Mouse (Mus musculus): Measurements from ENCODE around the gene Elk3.

Elk3 gene

DNA sequence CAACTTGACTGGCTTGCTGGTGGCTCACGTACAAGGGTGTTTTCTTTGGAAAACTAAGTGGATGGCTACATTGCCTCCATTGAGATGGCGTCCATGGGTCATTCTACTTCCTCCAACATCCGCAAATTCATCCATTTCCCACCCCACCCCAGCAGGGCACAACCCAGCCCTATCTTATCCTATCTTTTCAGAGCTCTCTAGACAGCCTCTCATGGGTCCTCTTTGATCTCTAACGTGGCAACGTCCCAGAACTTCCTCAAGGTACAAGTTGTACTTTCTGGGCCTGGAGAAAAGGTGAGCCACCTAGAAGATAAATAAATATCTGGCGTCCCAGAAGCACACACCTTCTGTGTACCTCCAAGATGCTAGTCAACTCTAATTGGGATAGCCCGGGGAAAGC is 17.3 kb downstream of the Elk3 start:
- no peak for DNase-seq (ENCODE audit: low read depth)

DNA sequence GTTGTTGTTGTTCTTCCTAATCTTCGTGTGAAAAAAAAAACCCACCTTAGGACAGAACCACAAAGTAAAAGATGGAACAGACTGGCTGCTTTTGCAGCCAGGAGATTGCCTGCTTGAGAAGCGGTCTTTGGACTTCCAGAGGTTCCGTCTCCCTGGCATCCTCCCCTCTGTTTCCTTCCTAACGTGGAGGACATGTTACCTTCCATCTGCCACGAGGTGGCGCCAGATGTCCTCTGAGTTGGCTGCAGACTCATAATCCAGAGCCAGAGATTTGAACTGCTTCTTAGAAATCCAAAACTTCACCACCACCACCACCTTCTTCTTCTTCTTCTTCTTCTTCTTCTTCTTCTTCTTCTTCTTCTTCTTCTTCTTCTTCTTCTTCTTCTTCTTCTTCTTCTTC is 19.1 kb downstream of the Elk3 start:
- DNase-seq (ENCODE audit: low read depth): peak; percentile 86

DNA sequence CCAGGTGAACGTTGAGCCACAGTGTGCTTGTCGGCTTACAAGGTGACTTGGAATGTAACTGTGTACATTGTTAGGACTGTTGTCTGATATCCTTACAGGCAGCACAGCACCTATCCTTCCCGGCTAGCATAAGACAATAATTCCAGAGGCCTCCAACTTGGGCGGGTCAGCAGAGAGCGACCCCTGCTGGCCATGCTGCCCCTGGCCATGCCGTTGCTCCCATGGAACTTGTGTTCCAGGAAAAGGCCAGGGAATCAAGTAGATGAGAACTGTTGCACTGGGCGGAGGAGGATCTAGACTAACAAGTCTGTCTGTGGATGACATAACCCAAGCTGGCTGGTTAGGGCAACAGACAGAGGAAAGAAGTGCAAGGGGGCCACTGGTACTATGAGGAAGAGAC is 19.6 kb downstream of the Elk3 start:
- peak; percentile 52 for DNase-seq (ENCODE audit: low read depth)

GRCm38 (mm10) chr10:93289404-93289803 is 21.5 kb downstream of the Elk3 start:
- no peak for DNase-seq (ENCODE audit: low read depth)

GRCm38 (mm10) chr10:93288336-93288735 is 22.6 kb downstream of the Elk3 start:
- DNase-seq (ENCODE audit: low read depth): peak; percentile 81

DNA sequence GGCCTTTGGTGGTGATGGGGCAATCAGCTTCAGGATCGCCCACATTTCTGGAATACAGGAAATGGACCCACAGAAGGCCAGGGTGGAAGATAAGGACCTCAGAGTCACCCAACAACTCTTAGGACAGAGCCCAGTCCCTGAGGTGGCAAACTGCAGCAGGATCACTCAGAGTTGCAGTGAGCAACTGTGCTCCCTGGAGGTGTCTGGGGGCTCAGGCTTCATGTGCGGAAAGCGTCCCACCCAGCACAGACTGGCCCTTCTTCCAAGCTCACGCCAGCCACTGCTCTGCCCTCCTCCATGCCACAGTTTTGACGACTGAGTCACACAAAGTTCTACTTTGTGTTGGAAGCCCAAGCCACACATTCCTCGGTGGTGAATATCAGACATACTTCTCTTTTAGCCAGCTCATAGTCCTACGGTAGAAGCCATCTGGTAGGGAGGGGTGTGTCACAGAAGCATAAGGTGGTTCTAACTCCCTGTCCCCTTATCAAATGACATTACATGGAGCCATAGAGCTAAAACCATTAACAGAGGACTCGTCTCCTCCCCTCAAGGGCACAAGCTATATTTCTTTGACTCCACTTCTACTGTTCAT is 23.3 kb downstream of the Elk3 start:
- DNase-seq (ENCODE audit: low read depth): no peak

DNA sequence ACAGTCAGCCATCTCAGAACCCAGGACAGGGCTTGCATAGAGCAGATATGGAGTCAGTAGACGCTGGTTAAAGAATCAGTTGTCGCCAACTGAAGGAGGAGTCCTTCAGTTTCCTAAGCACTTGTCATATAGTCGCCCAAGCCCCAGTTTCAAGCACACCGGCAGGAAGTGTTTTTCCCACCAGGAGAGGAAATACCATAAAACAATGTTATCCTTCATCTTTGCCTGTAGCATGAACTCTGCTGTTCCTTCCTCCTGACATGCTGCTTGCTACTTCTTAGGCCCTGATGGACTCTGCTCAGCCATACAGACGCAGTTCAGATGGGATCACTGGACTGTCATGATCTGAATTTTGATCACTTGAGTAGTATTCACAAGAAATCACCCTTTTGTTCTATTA is 25.4 kb downstream of the Elk3 start:
- no peak for DNase-seq (ENCODE audit: low read depth)

- peak; percentile 53 for DNase-seq (ENCODE audit: low read depth)
Observed at GRCm38 (mm10) chr10:93283258-93283657, 27.7 kb downstream of the Elk3 start.

DNA sequence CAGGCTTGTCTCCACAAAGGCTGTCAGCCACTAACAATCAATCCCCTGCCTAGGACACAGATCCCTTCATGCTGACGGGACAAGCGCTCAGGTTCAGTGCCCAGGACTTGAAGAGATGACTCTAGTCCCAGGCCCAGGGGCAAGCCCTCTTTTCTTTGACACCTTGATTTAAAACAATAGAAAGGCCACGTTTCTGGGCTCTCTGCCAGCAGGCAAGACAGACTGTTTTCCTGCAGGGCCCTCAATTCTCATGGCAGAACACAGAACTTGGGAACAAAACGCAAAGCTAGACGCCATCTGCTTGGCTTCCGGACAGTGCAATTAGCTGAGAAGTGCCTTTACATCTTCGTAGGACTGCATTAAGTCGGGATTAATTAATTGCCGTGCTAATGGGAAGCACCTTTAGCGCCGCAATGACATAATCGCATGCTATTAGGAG is 28.4 kb downstream of the Elk3 start:
- DNase-seq (ENCODE audit: low read depth): no peak

GRCm38 (mm10) chr10:93281092-93281491 is 29.8 kb downstream of the Elk3 start:
- DNase-seq (ENCODE audit: low read depth): no peak

DNA sequence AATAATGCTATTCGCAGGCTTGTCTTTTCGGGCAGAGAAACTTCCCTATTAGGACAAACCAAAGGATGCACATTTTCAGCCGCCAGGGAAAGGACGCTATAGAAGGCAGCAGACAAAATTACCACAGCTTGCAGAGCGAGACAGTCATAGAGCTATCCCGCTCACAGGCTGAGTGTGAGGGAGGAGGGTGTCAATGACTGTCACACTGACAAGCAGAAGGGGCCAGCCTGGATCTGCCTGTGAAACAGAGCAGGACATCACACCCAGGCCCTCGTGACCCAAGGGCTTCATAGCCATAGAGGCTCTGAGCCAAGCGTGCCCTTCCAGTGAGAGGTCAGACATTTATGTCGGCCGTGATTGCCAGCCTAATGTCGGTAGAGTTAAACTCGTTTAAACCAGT is 30.3 kb downstream of the Elk3 start:
- no peak for DNase-seq (ENCODE audit: low read depth)

DNA sequence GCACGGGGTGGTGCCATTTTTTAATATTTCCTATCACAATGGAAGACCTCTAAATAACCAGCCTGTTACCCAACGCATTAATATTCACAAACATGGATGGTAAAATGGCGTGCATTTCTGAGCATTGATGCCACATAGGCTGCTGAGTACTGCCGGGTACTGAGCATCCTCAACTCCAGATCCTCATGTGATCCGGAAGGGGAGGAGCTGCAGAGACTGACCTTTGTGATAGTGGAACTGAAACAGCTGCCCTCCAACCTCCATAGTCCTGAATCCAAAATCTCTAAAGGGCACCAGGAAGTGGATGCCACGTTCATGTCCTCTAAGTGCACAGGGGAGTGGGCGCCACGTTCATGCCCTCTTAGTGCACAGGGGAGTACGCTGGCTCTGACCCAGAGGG is 31.9 kb downstream of the Elk3 start:
- no peak for DNase-seq (ENCODE audit: low read depth)

DNA sequence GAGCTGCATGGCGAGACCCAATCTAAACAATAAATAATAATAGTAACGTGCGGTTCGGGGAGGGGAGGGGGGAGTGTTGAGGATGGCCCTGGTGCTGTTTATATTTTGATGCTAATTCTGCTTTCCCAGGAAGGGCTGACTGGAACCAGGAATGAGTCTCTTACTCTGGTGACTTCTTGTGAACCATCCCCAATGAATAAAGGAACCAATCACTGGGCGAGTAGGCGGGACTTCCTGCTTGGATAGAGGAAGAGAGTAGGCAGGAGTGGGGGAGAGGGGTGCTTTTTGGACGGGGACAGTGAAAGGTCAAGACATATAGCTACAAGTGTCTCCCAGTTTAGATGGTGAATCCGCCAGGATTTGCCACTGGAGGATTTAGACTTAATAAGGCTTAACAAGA is 32.6 kb downstream of the Elk3 start:
- no peak for DNase-seq (ENCODE audit: low read depth)

DNA sequence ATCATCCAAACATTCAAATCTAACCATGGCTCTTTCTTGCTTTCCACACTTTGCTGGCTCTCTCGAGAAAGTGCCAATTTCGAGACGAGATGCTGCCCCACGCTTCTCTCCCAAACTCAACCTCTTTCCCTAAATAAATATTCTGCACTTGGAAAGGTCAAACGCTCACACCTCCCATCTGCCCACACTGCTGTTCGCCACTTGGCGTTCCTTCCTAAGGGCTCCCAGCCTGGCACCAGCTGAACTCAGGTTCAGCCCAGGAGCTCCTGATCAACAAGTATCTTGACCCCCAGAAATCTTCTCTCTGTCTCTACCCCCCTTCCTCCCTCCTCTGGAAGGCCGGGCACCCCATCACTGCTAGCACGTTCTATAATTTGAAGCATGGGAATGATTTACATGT is 34.1 kb downstream of the Elk3 start:
- DNase-seq (ENCODE audit: low read depth): no peak

DNA sequence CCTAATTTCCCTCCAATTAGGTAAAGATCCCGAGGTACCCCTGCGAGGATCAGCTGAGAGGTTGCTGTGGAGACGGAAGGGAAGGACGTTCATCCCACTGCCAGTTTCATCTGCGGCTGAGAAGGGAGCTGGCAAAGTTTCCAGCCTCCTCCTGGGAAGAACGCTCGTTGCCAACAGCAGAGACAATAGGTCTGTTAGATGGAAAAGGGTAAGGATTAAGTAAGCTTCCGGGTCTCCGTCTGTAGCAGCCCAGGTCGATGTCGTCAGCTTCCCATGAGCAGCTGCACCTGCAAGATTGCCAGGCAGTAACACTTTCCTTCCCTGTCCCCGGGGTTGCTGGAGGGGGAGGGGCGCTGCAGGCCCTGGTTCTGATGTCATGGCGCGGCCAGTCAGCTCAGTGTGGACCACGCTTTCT is 34.6 kb downstream of the Elk3 start:
- no peak for DNase-seq (ENCODE audit: low read depth)

- DNase-seq (ENCODE audit: low read depth): no peak
Observed at GRCm38 (mm10) chr10:93275212-93276136, 35.5 kb downstream of the Elk3 start.

GRCm38 (mm10) chr10:93274277-93274696 is 36.6 kb downstream of the Elk3 start:
- DNase-seq (ENCODE audit: low read depth): peak; percentile 61

GRCm38 (mm10) chr10:93272986-93273982 is 37.7 kb downstream of the Elk3 start:
- no peak for DNase-seq (ENCODE audit: low read depth)

- no peak for DNase-seq (ENCODE audit: low read depth)
Observed at GRCm38 (mm10) chr10:93271831-93272230, 39.1 kb downstream of the Elk3 start.

DNA sequence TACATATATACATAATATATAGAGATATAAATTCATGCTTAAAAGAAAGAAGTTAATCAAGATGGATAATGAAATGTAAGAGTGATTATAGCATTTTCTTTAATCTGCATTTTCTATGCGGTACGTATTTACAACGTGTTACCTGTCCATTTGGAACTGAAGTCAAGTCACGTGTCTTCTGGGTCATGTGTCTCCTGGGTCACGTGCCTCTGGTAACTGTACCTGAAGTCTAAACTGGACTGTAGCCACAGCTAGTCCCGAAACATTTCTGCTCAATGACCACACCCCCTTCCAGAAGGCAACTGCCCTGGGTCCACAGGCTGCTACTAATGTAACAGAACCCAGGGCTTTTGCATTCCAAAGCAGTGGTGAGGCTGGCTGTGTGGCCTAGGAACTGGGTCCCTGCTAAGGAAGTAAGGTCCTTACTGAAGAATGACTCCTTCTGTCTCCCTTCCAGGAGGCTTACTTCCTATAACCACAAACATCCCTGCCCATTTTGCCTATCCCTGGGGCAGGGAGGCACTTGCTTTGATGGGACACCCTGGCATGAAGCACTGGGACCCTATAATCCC is 40.0 kb downstream of the Elk3 start:
- no peak for DNase-seq (ENCODE audit: low read depth)

DNA sequence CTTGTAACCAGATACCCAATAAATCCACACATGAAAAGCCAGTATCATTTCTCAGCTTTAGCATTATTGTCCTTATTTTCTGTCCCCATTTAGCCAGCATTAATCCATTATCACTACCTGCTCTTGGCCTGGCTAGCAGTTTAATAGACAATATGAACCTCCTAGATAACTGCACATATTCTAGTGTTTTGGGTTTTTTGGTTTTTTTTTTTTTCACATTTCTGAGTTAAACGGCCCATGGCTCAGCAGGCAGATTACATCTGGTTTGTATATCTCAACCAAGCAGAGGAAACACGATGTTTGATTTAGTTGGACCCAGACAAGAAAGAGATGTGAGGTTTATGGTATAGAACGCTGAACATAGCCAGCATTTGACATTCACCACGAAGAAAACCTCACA is 41.2 kb downstream of the Elk3 start:
- no peak for DNase-seq (ENCODE audit: low read depth)

DNA sequence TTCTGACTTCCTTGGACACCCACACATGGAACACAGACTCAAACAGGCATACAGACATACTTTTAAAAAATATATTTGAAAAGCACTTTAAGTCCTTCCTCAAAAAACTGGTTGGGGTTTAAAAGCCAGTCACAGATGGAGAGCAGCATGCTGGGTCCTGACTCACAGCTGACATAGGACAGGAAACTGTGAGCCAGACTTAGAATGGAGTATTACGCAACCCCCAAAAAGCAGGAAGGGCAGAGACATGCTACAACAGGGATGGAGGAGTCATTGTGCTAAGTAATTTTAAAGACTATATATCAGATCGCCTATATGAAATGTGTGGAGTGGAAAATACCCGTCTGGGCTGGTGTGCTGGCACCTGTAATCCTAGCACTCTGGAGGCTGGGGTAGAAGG is 42.6 kb downstream of the Elk3 start:
- DNase-seq (ENCODE audit: low read depth): peak; percentile 88
